Mouse (Mus musculus) neutrophil, adult 5-6 weeks (primary cell): Measurements from ENCODE around the gene Cd19. TPM values are rescaled to one million over a fixed set of nuclear protein-coding genes. Genes with fewer than 3 reads are reported as not detected.

Experiments used
- ATAC-seq: fragments of 151-379, 151-347 bp; 2 replicates; pipeline ENCODE4 v1.8.0; 2017; ENCODE audit warnings: mild to moderate bottlenecking, moderate TSS enrichment; ENCODE audit not compliant: insufficient number of reproducible peaks, poor library complexity, low FRiP score, severe bottlenecking; ENCODE audit errors: extremely low read depth
- total RNA-seq: library from RNA; stranded (forward); fragments of 200-1000 nt; gene quantifications from 2 replicates; pipeline ENCODE4 v1.2.3, GENCODE M21; 2017

Gene Cd19
- total RNA-seq, result 585 and 589 TPM in 2 replicates

DNA sequence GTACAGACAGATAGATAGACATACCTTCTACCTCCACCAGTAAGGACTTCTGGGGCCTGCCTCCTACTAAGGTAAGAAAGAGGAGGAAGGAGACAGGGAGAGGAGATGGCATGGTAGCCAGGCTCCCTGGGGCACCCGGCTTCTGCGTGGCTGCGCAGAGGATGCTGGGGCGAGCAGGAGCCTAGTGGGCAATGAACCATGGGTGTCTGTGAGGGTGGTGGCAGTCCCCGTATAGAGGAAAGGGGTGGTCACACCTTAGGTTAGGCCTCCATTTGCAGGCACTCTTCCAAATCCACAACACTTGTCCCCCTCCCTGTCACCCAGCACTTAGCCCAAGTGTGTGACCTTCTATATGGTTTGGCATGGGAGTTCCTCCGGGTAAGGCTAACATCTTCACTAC lies at the start of gene Cd19:
TSS of gene Cd19 (minus strand) at position 165 of the 400 bp plus-strand sequence.
- ATAC-seq, result peak; percentile 54

DNA sequence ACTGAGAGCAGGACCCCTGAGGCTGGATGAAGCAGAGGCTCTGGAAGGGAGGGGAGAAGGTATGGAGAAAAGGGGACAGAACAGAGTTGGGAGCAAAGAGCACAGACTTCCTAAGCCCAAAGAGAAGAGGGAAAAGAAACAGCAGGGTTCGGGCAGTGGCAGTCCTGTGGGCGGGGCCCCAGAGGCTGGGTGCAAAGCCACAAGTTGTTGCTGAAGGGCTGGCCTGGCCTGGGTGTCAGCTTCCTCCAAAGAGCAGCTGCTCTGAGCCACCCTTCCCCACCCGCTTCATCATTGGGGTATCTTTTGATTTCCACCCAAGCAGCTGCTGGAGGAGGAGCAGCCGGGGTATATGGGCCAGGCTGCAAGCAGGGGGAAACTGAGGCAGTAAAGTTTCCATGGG lies 49.4 kb upstream of the Cd19 start:
- ATAC-seq, result no peak

DNA sequence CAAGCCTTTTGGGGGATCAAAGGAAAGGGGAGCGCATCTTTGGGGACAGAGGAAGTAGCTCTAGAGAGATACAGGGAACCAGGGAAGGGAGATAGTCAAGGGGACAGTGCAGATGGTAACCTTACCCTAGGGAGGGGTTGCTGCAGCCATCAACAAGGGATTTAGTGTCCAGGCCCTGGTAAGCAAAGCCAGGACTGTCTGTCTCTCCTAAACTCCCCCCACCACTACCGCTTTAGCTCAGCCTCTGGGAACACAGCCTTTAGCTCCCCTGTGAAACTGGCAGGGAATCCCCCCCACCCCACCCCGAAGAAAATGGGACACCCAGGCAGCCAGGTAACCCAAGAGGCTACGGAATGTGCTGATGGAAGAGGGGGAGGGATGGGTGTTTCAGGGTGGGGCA lies 48.9 kb upstream of the Cd19 start:
- no peak for ATAC-seq

DNA sequence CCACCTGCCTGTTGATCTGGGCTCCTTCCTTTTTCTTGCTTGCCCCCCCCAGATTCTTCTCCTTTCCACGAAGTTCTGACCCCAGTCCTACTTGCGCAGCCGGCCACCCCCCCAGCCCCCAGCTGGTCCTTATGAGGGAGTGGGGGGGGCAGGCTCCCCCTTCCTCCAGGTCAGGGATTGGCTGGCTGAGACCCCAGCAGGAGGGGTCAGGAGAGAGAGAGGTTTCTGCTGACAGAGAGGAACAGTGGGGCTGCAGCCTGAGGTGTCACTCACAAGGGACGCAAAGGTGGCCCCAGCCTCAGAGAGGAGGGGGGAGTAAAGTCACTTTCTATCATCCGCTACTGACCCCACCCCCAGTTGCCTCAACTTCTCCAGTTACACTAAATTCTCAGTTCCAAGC lies 48.3 kb upstream of the Cd19 start, which contains the start of gene Atp2a1:
TSS of gene Atp2a1 (minus strand) at position 105 of the 400 bp plus-strand sequence.
- ATAC-seq, result no peak

DNA sequence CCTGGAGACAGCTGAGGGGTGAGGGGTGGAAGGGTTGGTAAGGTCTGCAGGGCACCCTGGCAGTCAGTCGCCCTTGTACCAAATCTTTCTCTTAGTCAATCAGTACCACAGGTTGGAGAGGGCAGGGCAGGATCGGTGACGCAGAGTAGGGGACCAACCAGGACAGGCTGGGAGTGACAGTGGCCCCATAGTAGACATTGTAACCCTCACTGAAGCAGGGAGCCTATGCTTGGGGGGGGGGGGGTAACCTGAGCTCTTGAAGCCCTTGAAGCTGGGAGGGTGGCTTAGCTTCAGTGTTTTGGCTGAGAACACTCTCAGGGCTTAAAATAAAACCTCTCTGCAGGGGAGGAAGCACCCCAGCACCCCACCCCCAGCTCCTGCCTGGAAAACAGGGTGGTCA lies 46.9 kb upstream of the Cd19 start:
- no peak for ATAC-seq

DNA sequence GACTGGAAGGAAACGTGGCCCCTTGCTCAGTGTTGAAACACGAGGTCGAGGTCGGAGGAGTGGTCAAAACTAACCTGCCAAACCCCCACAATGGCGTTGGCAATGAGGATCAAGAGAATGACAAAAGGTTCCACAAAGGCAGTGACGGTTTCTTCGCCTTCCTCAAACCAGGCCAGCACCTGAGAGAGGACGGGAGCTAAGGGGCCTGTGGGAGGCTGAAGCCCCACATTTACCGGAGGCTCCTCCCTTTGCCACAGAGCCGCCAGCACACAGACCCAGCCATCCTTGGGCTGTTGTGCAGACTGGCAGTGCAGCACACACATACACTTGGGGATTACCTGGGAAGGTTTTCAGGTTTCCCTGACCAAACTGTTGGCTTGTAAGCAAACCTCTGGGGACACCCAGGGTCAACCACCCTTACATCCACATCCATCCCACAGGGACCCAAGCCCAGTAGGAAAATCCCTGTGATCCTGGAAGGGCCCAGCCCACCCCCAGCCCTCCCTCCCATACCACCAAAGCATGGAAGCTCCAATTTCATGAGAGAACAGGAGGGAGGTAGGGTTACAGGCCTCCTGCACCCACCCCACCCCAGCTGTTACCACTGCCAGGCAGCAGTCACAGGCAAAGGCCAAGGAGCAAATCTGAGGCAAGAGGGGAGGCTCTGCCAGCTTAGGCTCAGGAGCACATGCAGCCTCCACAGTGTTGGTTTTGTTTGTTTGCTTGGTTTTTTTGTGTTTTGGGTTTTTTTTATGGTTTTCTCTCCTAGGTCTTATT lies 46.1 kb upstream of the Cd19 start:
- ATAC-seq, result no peak

DNA sequence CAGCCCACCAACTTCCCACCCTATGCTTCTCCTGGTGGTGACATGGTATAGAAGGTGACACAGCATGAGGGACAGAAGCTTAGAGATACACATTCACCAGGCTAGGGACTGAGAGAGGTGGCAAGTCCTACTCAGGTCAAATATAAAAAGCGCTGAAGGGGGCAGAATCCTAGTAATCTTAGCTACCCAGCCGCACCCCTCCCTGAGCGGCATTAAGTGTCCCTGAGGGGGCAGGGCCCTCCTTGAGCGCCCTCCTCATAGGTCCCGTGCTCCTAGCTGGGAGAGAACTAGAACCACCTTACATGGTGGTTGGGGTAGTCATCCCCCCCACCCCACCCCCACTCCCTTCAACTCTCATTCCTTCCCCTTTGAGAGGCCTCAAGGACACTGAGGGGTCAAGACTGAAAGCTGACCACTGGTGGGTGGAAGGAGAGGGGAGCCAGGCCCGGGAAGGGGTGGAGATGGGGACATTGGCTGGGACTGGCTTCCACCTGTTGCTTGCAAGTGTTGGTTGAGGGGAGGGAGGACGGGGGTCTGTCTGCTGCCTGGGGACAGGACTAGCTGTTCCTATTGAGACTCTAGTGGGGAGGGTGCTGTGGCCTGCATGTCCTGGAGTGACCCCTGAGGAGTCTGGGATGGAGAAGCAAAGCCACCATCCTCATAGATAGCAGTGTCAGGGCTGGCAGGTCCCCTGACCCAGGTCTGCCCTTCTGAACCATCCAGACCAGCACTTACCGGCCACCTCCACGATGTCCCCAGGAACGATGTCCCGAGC lies 44.3 kb upstream of the Cd19 start:
- no peak for ATAC-seq

DNA sequence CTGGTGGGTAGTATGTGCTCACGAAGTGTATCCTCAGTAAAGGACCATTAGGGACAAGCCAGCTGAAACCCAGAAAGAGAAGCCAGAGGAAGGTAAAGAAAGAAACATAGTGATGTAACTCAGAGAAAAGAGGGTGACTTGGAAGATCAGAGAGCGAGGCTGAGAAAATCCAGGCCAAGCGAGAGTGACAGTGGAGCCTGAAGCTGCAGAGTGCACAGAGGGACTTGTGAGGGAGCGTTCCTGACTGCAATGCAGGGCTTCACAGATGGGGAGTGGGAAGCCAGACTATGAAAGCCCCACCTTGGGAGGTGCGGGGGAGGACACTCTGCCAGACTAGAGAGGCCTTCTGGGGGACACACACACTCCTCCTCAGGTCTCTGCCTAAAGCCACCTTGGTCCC lies 43.5 kb upstream of the Cd19 start:
- ATAC-seq, result no peak

DNA sequence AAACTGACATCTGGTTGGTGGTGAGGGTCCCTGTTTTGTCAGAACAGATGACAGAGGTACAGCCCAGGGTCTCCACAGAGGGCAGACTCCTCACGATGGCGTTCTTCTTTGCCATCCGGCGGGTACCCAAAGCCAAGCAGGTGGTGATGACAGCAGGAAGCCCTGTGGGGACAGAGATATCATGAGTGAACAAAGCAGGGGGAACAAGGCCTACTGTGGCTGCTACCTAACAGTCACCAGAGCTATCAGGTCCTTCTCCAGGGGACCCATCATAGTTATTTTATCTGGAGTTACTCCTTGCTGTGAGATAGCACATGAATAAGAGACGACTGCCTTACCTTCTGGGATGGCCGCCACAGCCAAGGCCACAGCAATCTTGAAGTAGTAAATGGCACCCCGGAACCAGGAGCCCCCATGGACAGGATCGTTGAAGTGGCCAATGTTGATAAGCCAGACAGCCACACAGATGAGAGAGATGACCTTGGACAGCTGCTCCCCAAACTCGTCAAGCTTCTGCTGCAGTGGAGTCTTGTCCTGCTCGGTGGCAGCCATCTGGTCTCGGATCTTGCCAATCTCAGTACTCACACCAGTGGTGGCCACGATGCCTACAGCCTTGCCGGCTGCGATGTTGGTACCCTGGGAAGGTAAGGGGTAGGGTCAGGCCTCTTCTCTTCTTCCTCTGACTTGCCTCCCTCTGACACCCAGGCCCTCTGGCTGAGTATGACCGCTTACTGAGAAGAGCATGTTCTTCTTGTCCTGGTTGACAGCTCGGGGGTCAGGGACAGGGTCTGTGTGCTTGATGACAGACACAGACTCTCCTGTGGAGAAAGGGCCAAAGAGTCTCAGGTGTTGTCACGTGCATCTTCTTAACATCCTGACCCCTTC lies 41.9 kb upstream of the Cd19 start:
- no peak for ATAC-seq

DNA sequence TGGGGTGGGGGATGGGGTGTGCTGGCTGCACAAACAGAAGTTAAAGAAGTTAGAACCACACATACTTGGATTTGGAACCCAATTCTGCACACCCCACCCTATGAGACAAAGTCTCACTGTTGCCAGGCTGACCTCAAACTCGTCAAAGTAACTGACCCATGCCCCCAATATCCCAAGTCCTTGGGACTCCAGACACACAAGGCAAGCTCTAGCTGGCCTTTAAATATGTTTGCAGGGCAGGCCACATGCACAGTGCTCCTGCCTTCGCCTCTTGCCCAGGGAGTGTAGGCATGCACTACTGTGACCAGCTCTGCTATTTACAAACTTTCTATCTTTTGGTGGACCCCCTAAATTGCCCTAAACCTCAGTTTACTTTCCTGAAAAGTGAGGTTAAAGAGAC lies 40.6 kb upstream of the Cd19 start:
- ATAC-seq, result no peak

DNA sequence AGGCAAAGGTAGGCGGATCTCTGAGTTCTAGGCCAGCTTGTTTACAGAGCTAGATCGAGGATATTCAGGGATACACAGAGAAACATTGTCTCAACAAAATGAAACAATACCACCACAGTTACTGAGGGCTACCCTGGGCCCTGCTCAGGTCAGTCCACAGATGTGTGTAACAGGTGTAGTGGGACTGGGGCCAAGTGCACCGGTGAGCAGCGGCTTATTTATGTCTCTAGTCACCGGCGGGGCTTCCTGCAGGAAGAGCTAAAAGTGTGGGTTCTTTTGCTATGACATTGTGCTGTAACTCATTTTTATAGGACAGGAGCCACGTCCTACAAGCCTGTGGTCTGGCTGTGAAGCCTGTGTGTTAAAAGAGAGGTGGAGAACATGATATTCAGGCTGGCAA lies 39.2 kb upstream of the Cd19 start:
- ATAC-seq, result no peak

DNA sequence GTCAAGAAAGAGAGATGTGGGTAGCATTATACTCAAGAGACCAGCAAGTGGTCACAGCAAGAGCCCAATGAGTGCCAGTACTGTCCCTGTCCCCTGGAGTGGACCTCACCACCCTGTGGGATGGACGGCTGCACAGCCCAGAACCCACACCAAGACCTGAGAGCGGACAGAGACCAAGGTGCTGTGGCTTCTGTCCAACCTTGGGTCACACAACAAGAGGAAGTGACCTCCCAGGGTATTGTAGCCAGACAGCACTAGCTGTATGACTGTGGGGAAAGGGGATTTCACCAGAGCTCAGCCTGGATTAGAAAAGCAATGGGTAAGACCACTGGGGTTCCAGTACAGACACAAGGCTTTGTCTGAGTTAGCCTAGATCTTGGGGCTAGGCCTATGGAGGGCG lies 37.6 kb upstream of the Cd19 start:
- no peak for ATAC-seq

DNA sequence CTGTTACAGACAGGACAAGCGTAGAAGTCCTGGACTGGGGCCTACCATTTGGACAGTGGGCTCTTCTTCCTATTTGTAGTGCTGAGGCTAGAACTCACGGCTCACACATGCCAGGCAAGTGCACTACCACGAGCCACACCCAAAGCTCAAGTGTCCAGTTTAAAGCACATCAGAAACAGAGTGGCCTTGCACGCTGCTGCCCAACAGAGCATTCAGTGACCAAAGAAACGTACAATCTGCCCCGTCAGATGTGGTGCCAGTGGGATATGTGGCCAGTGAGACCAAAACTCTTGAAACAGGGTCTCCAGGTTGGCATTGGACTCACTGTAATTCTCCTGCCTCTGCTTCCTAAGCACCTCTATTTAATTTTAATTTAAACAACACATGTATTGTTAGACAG lies 36.0 kb upstream of the Cd19 start:
- ATAC-seq, result no peak

DNA sequence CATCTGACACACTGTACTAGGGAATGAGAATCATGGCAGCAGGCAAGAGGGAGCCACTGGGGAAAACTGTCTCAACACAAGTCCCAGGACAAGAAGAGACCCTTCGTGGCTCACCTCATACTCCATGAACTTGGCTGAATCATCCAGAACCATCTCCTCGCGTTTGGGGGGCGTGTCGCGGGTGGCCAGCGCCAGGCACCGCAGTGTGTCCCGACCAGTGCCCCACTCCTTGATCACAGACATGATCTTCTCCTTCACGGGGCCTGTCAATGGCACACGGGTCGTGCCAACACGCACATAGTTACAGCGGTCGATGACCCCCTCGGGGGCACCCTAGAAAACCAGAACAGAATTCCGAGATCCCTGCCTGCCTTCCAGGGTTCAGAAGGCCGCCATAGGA lies 35.3 kb upstream of the Cd19 start:
- ATAC-seq, result no peak

DNA sequence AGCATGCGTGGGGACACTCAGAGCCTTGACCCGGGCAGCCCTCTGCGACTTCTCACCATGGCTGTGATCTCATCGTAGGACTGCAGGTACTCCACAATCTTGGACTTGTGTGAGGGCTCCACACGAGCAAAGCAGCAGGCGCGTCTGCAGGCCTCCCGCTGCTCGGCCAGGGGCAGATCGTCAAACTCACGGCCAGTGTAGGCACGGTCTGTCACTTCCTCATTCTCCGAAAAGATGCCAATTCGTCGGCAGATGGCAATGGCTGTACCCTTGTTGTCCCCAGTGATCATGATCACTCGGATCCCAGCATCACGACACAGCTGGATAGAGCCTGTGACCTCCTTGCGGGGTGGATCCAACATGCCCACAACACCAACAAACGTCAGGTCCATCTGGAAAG lies 33.8 kb upstream of the Cd19 start:
- 0 out of 2 replicates have a peak, but pooled peaks have one; percentile 15 for ATAC-seq

DNA sequence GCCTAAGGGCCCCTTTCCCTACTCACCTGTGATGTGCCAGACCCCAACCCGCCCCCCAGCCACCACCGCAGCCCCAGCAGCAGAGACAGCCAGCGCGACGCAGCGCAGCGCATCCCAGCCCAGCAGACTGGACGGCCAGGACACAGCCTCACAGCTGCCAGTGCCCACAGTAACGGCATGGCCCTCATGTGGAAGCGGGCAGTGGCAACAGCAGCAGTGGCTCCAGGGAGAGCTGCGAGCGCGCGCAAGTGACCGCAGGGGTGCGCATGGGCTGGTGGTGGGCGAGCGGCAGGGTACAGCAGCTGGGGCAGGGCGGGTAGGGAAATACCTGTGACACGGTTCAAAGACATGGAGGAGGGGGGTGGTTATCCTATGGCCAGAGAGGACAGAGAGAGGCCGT lies 31.5 kb upstream of the Cd19 start:
- no peak for ATAC-seq

DNA sequence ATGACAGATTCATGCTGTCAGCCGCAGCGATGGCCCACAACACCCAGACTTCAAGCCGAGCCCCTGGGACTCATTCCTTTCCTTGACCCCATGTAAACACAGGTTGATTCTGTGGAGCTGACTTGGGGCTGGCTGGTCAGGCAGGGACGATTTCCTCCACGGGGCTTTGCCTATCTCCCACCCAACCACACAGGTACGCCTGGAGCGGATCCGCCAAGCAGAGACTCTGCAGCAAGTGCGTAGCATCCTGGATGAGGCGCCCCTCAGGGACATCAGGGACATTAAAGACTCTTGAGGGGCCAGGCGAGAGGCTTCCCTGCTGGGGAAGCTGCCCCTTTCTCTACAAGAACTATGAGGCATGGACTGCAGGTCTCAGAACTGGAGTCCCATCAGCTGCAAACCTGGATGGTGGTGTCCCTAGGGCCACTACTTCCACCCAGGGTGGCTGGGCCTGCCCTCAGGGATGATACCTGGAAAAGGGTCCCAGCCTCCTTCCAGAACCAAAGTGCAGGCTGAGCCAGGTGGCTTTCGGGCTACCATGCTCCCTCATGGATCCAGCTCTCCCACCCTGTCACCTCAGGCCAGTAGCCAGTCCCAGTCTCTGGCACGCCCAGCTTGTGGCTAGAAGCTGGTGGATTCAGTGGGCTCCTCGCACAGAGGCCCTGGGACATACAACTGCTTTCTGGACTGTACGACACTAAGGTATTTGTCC lies 30.6 kb upstream of the Cd19 start:
- ATAC-seq, result no peak

DNA sequence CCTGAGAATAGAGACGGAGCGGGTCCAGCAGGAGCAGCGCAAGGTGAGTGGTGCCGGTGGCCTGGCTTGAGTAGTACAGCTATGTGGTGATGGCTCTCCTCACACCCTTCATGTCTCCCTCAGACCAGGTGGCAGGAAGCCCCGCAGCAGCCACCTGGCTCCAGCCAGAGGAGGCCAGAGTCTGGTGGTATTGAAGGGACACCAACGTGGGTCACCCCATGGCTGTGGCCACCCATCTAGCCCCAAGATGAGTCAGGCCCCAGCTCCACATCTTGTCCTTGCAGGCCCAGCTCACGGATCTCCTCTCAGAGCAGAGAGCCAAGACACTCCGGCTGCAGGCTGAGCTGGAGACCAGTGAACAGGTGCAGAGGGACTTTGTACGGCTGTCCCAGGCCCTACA lies 29.8 kb upstream of the Cd19 start:
- ATAC-seq, result no peak

DNA sequence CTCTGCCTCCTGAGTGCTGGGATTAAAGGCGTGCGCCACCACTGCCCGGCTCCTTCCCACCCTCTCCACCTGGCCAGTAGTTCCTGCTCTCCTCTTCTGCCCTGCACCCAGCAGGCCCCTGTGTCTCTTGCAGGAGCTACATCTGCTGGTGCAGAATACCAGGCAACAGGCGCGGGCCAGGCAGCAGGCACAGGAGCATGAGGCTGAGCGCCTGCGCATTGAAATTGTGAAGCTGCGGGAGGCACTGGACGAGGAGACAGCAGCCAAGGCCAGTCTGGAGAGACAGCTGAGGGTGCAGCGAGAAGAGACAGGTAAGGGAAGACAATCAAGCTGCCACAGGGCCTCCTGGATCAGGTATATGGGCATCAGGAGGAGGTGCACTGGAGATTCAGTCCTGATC lies 29.3 kb upstream of the Cd19 start:
- no peak for ATAC-seq
